Mouse (Mus musculus) ovary, postnatal 36 days (tissue): ENCODE results near the gene Klhdc8a.

Experiments used
- DNase-seq: peaks from one replicate; pipeline ENCODE4 v3.0.0; 2022; ENCODE audit warnings: low spot score, mixed read lengths

Gene Klhdc8a

GRCm38 (mm10) chr1:132317894-132318863 lies 19.8 kb downstream of the Klhdc8a start:
- DNase-seq = no peak

GRCm38 (mm10) chr1:132319242-132319641 lies 20.8 kb downstream of the Klhdc8a start:
- DNase-seq = peak; percentile 83

GRCm38 (mm10) chr1:132321821-132322580 lies 23.6 kb downstream of the Klhdc8a start:
- DNase-seq = no peak

- peak; percentile 30 for DNase-seq
Measured at GRCm38 (mm10) chr1:132322711-132323542, 24.5 kb downstream of the Klhdc8a start.

DNA sequence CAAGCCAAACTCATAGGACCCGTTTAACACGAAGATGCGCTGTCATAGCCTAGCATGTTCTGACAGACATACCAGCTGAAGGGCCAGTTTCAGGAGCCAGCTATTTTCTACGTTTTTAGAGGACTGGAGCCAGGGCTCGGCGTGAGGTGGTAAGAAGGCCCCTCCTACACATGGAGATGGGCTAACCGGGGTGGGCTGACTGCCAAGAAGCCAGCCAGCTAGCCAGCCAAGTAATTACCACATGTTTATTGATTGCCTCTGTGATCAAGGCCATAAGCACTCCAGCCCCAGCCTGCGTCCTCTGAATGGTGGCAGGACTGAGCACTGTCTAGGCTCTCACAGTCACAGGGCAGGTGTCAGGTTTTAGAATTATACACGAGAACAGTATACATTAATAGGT lies 28.4 kb downstream of the Klhdc8a start:
- peak; percentile 53 for DNase-seq

DNA sequence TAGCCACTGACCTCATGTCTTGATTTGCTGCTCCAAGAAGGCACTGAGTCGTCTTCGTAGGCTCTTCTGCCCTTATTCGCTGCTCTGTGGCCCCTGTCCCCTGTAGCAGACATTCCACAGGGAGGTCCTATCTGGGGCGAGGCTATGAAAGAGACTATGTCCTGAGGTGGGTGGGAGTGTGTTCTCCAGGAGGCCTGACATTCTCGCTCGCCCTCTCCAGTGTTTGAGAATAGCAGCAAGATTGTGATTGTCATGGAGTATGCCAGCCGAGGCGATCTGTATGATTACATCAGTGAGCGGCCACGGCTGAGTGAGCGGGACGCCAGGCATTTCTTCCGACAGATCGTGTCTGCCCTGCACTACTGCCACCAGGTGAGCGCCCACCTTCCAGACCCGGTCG lies 29.1 kb downstream of the Klhdc8a start:
- no peak for DNase-seq

- DNase-seq = no peak
Measured at GRCm38 (mm10) chr1:132328565-132328964, 30.1 kb downstream of the Klhdc8a start.

DNA sequence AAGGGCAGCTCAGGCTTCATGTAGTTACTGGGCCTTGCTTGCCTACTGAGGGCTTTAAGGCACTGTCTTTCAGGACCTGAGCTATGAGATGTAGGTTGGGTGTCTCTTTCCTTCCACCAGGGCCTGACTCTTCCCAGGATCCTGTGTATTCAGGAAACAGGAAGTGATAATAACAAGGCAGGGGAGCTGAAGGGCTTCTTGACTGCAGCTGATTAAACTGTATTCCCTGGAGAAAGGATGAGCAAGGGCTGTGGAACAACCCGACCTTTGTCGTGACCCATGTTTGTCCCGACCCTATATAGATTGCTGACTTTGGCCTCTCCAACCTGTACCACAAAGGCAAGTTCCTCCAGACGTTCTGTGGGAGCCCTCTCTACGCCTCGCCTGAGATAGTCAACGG lies 31.2 kb downstream of the Klhdc8a start:
- DNase-seq = no peak

DNA sequence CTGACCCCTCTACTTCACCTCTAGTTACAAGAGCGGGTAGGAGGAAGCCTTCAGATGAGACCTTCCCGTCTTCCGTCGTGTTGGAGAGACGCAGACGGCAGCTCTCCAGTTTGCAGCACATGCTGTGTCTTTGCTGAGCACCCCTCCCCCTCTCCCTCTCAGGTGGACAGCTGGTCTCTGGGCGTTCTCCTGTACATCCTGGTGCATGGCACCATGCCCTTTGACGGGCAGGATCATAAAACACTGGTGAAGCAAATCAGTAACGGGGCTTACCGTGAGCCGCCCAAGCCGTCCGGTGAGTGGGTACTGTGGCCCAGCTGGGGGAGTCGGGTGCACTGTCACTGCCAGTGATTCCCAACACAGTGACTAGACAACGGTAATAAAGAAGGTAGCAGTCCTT lies 32.0 kb downstream of the Klhdc8a start:
- no peak for DNase-seq

GRCm38 (mm10) chr1:132331283-132331682 lies 32.9 kb downstream of the Klhdc8a start:
- DNase-seq = no peak

DNA sequence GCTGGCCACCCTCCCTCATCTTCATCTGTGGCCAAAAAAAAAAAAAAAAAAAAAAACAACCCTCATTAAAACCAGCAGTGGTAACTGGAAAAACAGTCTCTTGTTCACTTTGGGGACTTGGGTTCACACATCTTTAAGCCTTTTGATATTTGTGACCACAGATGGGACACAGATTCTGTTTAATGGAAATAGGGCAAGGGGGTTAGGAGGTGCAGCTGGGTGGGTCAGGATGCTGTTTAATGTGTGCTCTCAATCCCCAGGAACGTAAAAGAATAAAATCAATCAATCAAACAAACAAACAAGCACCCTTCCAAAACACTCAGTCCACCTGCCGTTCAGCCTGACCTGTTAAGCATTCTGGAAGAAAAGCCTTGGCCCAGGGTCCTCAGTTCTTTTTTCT lies 34.8 kb downstream of the Klhdc8a start:
- no peak for DNase-seq

- DNase-seq = peak; percentile 31
Measured at GRCm38 (mm10) chr1:132333675-132334141, 35.3 kb downstream of the Klhdc8a start.

DNA sequence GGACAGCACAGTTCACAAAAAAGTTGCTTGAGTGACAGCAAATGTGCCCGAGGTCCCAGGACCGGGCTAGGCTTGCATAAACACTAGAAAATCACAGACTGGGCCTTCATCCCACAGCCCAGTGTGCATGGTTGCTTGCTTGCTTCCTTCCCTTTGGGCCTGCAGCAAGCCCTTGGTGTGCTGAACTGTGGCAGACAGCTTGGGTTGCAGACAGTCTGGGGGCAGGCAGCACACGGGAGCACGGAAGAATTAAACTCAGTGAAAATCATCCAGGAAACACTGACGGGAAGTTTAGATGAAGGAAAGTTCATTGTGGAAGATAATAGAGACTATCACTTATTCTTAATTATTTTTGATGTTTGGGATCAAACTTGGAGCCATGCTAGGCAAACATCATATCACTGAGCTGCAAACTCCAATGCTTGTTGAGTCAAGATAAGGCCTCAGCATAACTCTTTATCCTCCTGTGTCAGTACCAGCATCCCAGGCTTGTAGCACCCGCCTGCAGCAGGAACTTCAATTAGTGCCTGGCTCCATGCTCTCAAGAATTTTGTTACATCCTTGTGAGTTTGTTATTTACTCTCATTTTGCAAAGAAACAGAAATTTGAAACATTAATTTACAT lies 35.9 kb downstream of the Klhdc8a start:
- no peak for DNase-seq

DNA sequence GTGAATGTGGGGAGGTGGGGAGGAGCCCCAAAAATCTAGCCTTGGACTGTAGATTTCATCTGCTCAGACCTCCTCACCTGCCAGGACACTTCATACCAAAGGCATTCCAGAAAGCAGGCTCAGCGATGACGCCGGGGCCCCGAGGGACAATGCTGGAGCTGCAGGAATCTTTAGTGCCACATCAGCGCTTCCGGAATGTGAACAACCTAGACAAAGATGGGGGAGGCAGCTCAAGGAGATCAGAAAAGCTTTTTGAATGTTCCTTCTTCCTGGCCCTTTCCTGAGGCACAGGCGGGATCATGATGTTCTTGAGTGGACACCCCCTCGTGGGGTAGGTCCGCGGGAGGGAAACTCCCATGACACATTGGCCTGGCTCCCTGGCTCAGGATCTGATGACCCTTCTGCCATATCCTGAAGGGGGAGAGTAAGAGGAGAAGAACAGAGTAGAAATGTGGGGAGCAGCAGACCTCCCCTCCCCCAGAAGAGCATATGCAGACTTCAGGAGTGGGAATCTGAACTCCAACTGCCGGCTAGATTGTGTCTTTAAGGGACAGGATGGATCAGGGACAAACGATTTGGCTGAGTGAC lies 37.0 kb downstream of the Klhdc8a start:
- no peak for DNase-seq

DNA sequence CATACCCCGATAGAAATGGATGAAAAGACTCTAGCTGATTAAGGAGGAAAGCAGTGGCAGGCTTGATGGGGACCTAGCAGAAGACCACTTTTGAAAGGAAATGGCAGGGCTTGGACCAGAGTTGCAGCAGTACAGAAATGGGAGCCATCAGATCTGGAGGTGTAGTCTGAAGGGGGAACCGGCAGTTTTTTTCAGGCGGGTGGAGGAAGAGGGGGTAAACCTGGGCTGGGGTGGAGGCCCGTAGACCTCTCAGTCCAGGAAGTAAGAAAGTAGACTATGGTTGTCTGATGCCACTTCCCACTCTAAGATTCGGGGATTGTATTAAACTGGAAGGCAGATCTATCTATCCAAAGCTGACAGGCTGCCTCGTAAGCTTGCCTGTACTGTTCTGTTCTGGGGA lies 38.5 kb downstream of the Klhdc8a start:
- no peak for DNase-seq

- no peak for DNase-seq
Measured at GRCm38 (mm10) chr1:132338027-132338660, 39.7 kb downstream of the Klhdc8a start.

GRCm38 (mm10) chr1:132341731-132342501 lies 43.5 kb downstream of the Klhdc8a start:
- no peak for DNase-seq

DNA sequence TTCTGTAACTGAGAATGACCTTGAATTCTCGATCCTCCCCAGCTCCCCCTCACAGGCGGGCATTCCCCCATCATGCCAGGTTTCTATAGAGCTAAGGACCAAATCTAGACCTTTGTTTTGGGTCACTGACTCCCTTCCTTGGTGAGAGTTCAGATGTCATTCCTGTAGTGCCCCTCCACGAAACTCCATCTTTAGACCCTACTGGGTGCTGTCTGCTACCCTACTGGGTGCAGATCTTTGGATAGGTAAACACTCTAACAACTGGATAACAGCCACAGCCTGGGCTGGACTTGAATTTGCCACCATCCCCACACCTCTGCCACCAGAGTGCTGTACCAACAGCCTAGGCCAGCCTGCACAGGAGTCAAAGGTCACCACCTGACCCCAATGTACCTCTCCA lies 44.1 kb downstream of the Klhdc8a start:
- DNase-seq = no peak

DNA sequence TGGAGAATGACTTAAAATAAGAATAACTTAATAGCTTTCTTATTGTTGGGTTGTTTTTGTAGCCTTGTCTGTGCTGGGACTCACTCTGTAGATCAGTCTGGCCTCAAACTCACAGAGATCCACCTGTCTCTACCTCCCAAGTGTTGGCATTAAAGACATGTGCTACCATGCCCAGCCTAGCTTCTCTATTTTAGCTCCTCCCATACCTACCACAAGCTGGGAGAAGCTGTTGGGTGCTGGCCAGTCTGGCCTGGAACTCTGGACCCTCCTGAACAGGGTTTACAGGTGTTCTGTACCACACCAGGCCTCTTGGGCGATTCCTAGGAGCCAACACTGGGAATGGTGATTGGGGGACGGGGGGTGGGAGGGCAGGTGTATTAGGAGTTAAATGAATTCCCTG lies 44.8 kb downstream of the Klhdc8a start:
- no peak for DNase-seq

DNA sequence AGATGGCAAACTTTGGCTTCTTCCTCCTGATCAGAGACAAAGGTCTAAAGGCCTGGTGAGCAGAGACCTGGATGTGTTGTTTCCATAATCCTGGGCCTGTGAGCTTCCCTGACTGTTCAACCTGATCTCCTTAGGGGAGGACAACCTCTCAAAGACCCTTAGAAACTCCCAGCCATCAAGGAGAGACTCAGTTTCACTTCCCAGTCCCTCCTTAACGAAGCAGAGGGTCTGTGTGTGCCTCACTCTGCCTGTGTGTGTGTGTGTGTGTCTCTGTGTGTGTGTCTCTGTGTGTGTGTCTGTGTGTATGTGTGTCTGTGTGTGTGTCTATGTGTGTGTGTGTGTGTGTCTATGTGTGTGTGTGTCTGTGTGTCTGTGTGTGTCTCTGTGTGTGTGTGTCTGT lies 45.2 kb downstream of the Klhdc8a start:
- DNase-seq = no peak
